Mouse (Mus musculus) layer of hippocampus, adult 9-11 months (tissue): ENCODE data around the gene Tmem151a.

Source experiments
- DNase-seq: peaks from one replicate; pipeline ENCODE4 v3.0.0; 2022

Tmem151a gene

GRCm38 (mm10) chr19:5040862-5041523 is 44.3 kb downstream of the Tmem151a start, which contains the start of gene Brms1:
Brms1 (plus strand) TSS chr19:5041354.
- peak; percentile 95 for DNase-seq

- no peak for DNase-seq
Observed at GRCm38 (mm10) chr19:5039301-5040114, 45.8 kb downstream of the Tmem151a start.

GRCm38 (mm10) chr19:5038709-5039156 is 46.6 kb downstream of the Tmem151a start, which contains the start of the genes B4gat1 and AC124502.3:
B4gat1 (plus strand) TSS chr19:5038826.
AC124502.3 (plus strand) TSS chr19:5038891.
- DNase-seq, result peak; percentile 93

GRCm38 (mm10) chr19:5037678-5038571 is 47.4 kb downstream of the Tmem151a start:
- DNase-seq, result peak; percentile 70

- DNase-seq, result no peak
Observed at GRCm38 (mm10) chr19:5036577-5036976, 48.8 kb downstream of the Tmem151a start.

- no peak for DNase-seq
Observed at GRCm38 (mm10) chr19:5032686-5033085, 52.6 kb downstream of the Tmem151a start.

- no peak for DNase-seq
Observed at GRCm38 (mm10) chr19:5026111-5026510, 59.2 kb downstream of the Tmem151a start.

GRCm38 (mm10) chr19:5023621-5024479 is 61.5 kb downstream of the Tmem151a start, which contains the start of gene Slc29a2:
Slc29a2 (plus strand) TSS chr19:5023860.
- peak; percentile 90 for DNase-seq

- no peak for DNase-seq
Observed at GRCm38 (mm10) chr19:5021416-5021815, 63.9 kb downstream of the Tmem151a start.
